Mouse (Mus musculus): ENCODE measurements around the gene Lix1l. TPM values are rescaled to one million over a fixed set of nuclear protein-coding genes. Genes with fewer than 3 reads are reported as not detected.

The Lix1l gene
- polyA plus RNA-seq, 1 experiment, result 8.1 TPM

DNA sequence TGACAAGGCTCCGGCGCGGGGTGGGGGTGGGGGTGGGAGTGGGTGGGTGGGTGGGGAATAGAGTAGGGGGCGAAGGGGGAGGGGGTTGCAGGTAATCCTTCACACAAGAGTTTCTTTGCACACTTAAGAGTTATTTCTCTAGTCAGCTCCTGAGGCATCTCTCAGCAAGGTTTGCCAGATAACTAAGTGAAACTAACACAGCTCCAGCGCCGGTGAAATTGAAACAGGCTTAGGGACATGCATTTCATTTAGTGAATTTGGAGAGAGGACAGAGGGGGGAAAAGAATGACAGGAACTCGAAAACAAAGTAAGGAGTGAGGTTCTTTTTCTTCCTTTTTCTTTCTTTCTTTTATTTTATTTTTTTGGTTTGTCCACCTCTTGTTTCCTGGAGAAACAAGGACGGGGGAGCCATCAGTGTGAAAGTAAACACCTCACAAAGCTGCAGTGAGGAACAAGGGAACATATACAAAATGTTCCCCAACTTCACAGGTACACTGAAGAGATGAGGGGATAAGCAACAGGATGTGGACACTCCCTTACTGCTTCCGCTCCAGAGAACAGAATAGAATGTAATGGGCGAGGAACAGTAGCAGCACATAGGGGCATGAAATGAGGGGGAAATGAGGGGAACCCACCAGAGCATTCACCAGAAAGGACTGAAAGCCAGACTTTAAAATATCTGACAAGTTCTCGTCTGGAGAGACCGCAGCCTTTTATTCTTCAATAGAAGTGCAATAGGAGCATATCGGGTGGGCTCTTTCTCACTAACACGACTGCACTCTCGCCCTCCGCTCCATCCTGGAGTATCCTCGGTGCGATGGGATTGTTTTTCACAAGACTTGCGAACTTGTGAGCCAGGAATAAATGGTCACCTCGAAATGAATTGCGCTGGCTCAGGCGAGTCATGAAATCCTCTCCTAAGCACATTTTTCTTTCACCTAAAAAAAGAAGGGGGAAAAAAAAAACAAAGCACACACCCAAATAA, 44.0 kb upstream of the Lix1l start:
- H3K27me3 ChIP-seq (ENCODE audit: control insufficient read depth, insufficient read depth, low read length), result no peaks in the 10 kb centered on the region
- peak overlapping the region; percentile 95 for H3K27ac ChIP-seq (ENCODE audit: control insufficient read depth, insufficient read depth, low read depth, low read length)
- TF ChIP-seq POLR2A (IDR thresholded peaks at IDR 0.05; ENCODE audit: control insufficient read depth, low read depth, low read length), result no peak
- no peak for TF ChIP-seq CTCF (IDR thresholded peaks at IDR 0.05; ENCODE audit: control insufficient read depth, insufficient read depth, insufficient replicate concordance, low read depth, low read length)
- peaks cover 5% of the 10 kb centered on the region for H3K36me3 ChIP-seq (ENCODE audit: control insufficient read depth, insufficient read depth, low read length)
- H3K4me3 ChIP-seq (ENCODE audit: control insufficient read depth, low read depth, low read length), result peak overlapping the region; percentile 84
- peaks cover 6% of the 10 kb centered on the region for H3K4me1 ChIP-seq (ENCODE audit: control insufficient read depth, insufficient read depth, low read length)

DNA sequence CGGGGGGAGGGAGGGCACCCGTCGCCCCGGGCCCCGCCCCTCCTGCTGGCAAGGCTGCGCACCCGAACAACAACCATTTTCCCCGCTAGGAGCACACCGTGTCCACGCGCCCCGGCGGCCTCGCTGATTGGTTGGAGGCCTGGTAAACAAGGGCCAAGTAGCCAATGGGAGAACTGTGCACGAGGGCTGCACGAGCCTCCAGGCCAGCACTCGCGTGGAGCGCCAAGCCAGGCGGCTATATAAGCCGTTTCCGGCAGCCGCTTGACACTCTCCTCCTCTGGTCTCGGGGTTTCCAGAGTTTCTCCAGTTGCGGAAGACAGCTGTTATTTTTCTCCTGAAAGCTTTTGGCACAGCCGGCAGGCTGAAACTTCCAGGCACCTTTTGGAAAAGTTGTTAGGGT, 43.3 kb upstream of the Lix1l start, which contains the start of gene Txnip:
TSS of gene Txnip (plus strand) at position 264 of the 400 bp plus-strand sequence.
- TF ChIP-seq CTCF (IDR thresholded peaks at IDR 0.05; ENCODE audit: control insufficient read depth, insufficient read depth, insufficient replicate concordance, low read depth, low read length) (peak; percentile 24; the same call in 1 of the 2 replicates), POLR2A (IDR thresholded peaks at IDR 0.05; ENCODE audit: control insufficient read depth, low read depth, low read length) (peak; percentile 99)
- Histone ChIP-seq H3K36me3 (ENCODE audit: control insufficient read depth, insufficient read depth, low read length) (peaks cover 5% of the 10 kb centered on the region), H3K4me1 (ENCODE audit: control insufficient read depth, insufficient read depth, low read length) (peaks cover 6% of the 10 kb centered on the region), H3K27ac (ENCODE audit: control insufficient read depth, insufficient read depth, low read depth, low read length) (peak within 1 kb of the TSS; percentile 95), H3K4me3 (ENCODE audit: control insufficient read depth, low read depth, low read length) (peak within 1 kb of the TSS; percentile 84), H3K27me3 (ENCODE audit: control insufficient read depth, insufficient read depth, low read length) (no peaks in the 10 kb centered on the region)

DNA sequence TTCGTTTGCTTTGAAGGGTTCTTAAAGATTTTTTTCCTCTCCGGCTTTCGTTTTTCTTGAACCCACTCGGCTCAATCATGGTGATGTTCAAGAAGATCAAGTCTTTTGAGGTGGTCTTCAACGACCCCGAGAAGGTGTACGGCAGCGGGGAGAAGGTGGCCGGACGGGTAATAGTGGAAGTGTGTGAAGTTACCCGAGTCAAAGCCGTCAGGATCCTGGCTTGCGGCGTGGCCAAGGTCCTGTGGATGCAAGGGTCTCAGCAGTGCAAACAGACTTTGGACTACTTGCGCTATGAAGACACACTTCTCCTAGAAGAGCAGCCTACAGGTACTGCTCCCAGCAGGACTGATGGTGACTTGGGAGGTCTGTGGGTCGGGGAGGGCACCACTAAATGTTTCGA, 42.8 kb upstream of the Lix1l start:
- H3K27me3 ChIP-seq (ENCODE audit: control insufficient read depth, insufficient read depth, low read length), result no peaks in the 10 kb centered on the region
- peaks cover 5% of the 10 kb centered on the region for H3K36me3 ChIP-seq (ENCODE audit: control insufficient read depth, insufficient read depth, low read length)
- H3K4me1 ChIP-seq (ENCODE audit: control insufficient read depth, insufficient read depth, low read length), result peaks cover 6% of the 10 kb centered on the region
- peak overlapping the region; percentile 84 for H3K4me3 ChIP-seq (ENCODE audit: control insufficient read depth, low read depth, low read length)
- TF ChIP-seq CTCF (IDR thresholded peaks at IDR 0.05; ENCODE audit: control insufficient read depth, insufficient read depth, insufficient replicate concordance, low read depth, low read length) (no peak), POLR2A (IDR thresholded peaks at IDR 0.05; ENCODE audit: control insufficient read depth, low read depth, low read length) (no peak; the same call in 1 of the 2 replicates)
- peak overlapping the region; percentile 77 for H3K27ac ChIP-seq (ENCODE audit: control insufficient read depth, insufficient read depth, low read depth, low read length)

DNA sequence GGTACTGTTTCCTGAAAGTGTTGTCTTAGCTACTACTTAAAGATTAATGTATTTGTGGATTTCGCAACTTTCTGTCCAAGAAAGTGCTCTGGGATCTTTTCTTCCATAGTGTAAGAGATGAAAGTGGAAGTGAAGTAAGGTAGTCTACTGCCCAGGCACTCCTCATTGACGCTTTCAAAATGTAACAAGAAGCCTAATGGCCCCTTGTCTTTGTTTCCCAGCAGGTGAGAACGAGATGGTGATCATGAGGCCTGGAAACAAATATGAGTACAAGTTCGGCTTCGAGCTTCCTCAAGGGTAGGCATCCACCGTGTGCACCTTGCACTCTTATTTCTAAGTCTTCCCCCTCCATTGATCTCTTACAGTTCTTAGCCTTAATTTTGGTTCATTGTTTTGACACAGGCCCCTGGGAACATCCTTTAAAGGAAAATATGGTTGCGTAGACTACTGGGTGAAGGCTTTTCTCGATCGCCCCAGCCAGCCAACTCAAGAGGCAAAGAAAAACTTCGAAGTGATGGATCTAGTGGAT, 42.2 kb upstream of the Lix1l start:
- TF ChIP-seq POLR2A (IDR thresholded peaks at IDR 0.05; ENCODE audit: control insufficient read depth, low read depth, low read length), result no peak
- TF ChIP-seq CTCF (IDR thresholded peaks at IDR 0.05; ENCODE audit: control insufficient read depth, insufficient read depth, insufficient replicate concordance, low read depth, low read length), result no peak
- Histone ChIP-seq H3K4me1 (ENCODE audit: control insufficient read depth, insufficient read depth, low read length) (peaks cover 6% of the 10 kb centered on the region), H3K36me3 (ENCODE audit: control insufficient read depth, insufficient read depth, low read length) (peaks cover 5% of the 10 kb centered on the region), H3K27me3 (ENCODE audit: control insufficient read depth, insufficient read depth, low read length) (no peaks in the 10 kb centered on the region), H3K27ac (ENCODE audit: control insufficient read depth, insufficient read depth, low read depth, low read length) (peak overlapping the region; percentile 19), H3K4me3 (ENCODE audit: control insufficient read depth, low read depth, low read length) (peak overlapping the region; percentile 63)

DNA sequence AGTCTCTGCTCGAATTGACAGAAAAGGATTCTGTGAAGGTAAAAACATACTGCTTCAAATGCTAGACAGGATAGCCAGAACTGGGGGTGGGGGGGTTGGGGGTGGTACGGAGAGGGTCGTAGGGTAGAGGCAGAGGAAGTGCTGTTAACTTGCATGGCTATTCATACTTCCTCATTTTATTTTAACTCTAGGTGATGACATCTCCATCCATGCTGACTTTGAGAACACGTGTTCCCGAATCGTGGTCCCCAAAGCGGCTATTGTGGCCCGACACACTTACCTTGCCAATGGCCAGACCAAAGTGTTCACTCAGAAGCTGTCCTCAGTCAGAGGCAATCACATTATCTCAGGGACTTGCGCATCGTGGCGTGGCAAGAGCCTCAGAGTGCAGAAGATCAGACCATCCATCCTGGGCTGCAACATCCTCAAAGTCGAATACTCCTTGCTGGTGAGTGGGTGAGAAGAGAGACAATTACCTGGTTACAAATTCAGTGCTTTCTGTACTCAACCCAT, 41.5 kb upstream of the Lix1l start:
- peak overlapping the region; percentile 70 for H3K4me3 ChIP-seq (ENCODE audit: control insufficient read depth, low read depth, low read length)
- H3K27ac ChIP-seq (ENCODE audit: control insufficient read depth, insufficient read depth, low read depth, low read length), result peak overlapping the region; percentile 9; the same call in 1 of the 2 replicates
- peaks cover 6% of the 10 kb centered on the region for H3K4me1 ChIP-seq (ENCODE audit: control insufficient read depth, insufficient read depth, low read length)
- no peaks in the 10 kb centered on the region for H3K27me3 ChIP-seq (ENCODE audit: control insufficient read depth, insufficient read depth, low read length)
- H3K36me3 ChIP-seq (ENCODE audit: control insufficient read depth, insufficient read depth, low read length), result peaks cover 5% of the 10 kb centered on the region
- TF ChIP-seq POLR2A (IDR thresholded peaks at IDR 0.05; ENCODE audit: control insufficient read depth, low read depth, low read length), result peak; percentile 14; the same call in 1 of the 2 replicates
- no peak for TF ChIP-seq CTCF (IDR thresholded peaks at IDR 0.05; ENCODE audit: control insufficient read depth, insufficient read depth, insufficient replicate concordance, low read depth, low read length)

DNA sequence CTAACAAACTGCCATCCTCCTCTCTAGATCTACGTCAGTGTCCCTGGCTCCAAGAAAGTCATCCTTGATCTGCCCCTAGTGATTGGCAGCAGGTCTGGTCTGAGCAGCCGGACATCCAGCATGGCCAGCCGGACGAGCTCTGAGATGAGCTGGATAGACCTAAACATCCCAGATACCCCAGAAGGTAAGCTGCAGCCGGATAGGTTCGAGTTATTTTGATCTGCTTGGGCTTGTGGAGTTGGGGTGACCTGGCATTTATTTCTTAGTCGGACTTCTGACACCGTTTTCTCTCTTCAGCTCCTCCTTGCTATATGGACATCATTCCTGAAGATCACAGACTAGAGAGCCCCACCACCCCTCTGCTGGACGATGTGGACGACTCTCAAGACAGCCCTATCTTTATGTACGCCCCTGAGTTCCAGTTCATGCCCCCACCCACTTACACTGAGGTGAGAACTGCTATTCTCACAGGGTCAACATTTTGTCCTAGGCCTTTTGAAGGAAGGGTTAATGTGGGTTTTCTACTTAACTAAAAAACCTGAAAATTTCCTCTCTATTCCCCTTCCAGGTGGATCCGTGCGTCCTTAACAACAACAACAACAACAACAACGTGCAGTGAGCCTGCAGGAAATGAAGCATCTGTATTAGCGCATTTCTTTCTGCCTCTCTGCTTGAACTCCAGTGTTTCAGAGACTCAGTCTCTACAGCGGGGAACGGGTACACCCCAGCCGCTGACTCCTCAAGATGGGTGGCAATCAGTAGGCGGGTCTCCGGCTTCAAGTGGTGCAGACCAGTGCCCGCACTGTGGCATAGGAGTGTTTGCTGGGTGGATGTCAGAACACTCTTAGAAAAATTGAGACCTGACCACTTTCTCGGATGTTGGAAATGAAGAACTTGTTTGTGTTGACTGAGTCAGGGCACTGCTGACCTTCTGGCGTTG, 40.8 kb upstream of the Lix1l start:
- no peak for TF ChIP-seq CTCF (IDR thresholded peaks at IDR 0.05; ENCODE audit: control insufficient read depth, insufficient read depth, insufficient replicate concordance, low read depth, low read length)
- no peak for TF ChIP-seq POLR2A (IDR thresholded peaks at IDR 0.05; ENCODE audit: control insufficient read depth, low read depth, low read length)
- peak overlapping the region; percentile 69 for H3K27ac ChIP-seq (ENCODE audit: control insufficient read depth, insufficient read depth, low read depth, low read length)

More for the DNA sequence above, 40.8 kb upstream of the Lix1l start:
- H3K27me3 ChIP-seq (ENCODE audit: control insufficient read depth, insufficient read depth, low read length), result no peaks in the 10 kb centered on the region
- H3K4me1 ChIP-seq (ENCODE audit: control insufficient read depth, insufficient read depth, low read length), result peaks cover 6% of the 10 kb centered on the region
- H3K4me3 ChIP-seq (ENCODE audit: control insufficient read depth, low read depth, low read length), result peak overlapping the region; percentile 70
- H3K36me3 ChIP-seq (ENCODE audit: control insufficient read depth, insufficient read depth, low read length), result peaks cover 5% of the 10 kb centered on the region
